Mouse (Mus musculus) macrophage (primary cell): ENCODE data around the gene Lce3d. TPM values are rescaled to one million over a fixed set of nuclear protein-coding genes. Genes with fewer than 3 reads are reported as not detected.

Experiments used
- H3K27ac ChIP-seq: fragments of 350-480 bp; formaldehyde crosslinking; 2 replicates; pipeline ENCODE4 v1.9.0; 2021
- H3K36me3 ChIP-seq: fragments of 350-480 bp; formaldehyde crosslinking; 2 replicates; pipeline ENCODE4 v1.9.0; 2021; ENCODE audit errors: inconsistent target
- H3K4me3 ChIP-seq: fragments of 350-480 bp; formaldehyde crosslinking; 2 replicates; pipeline ENCODE4 v1.9.0; 2021; ENCODE audit errors: inconsistent target
- H3K79me2 ChIP-seq: fragments of 350-480 bp; formaldehyde crosslinking; 2 replicates; pipeline ENCODE4 v1.9.0; 2021; ENCODE audit errors: inconsistent target
- WGBS: methylation state at CpG from one replicate; pipeline ENCODE4 v1.1.7; 2026; ENCODE audit warnings: inconsistent platforms; ENCODE audit not compliant: missing documents; 5-methylcytosine and 5-hydroxymethylcytosine counted together
- polyA plus RNA-seq: library from polyadenylated mRNA; stranded (reverse); fragments of 250-400 nt; gene quantifications from 3 replicates; pipeline ENCODE4 v1.2.4, GENCODE M21; 2018; ENCODE audit warnings: inconsistent platforms
- total RNA-seq, 78 experiments: library from RNA; depleted of rRNA; stranded (reverse); fragments of 250-400 nt; gene quantifications; 1 replicate in 9 of 78; 2 replicates in 24 of 78; 3 replicates in 43 of 78; 4 replicates in 2 of 78; pipeline ENCODE4 v1.2.4; 2018; ENCODE audit warnings: inconsistent platforms in 56 of 78

Gene Lce3d
- total RNA-seq (2018; cell fraction: chromatin; rRNA removed) = not detected
- not detected for total RNA-seq (2018; cell fraction: cytosol; rRNA removed)
- not detected for total RNA-seq (2018; cell fraction: nucleus; rRNA removed)
- not detected in 3 replicates for polyA plus RNA-seq

DNA sequence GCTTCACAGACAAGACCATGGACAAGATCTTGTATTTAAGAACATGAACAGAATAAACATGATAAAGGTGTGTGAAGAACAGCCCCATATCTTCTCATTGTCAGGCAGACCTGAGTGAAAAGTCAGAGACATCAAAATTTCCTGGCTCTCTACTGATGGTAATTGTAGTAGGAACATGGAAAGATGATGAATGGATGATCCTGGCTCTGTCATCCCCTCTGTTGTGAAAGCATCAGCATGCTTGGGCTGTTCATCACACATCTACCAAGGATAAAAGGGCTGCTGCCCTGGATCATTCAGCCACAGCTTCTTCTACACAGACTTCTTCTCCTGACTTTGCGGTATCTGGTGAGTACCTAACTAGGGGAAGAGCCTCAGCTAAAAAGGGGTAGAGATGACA lies at the start of gene Lce3d:
Gene Lce3d, plus strand, starts transcription at position 301 of the 400 bp plus-strand sequence.
- 81% methylated on average over 1 of the region's 1 CpGs for WGBS
- H3K27ac ChIP-seq = no peak within 1 kb of the TSS
- no peaks in the 10 kb centered on the region for H3K79me2 ChIP-seq
- H3K36me3 ChIP-seq = no peaks in the 10 kb centered on the region
- H3K4me3 ChIP-seq = no peak within 1 kb of the TSS

DNA sequence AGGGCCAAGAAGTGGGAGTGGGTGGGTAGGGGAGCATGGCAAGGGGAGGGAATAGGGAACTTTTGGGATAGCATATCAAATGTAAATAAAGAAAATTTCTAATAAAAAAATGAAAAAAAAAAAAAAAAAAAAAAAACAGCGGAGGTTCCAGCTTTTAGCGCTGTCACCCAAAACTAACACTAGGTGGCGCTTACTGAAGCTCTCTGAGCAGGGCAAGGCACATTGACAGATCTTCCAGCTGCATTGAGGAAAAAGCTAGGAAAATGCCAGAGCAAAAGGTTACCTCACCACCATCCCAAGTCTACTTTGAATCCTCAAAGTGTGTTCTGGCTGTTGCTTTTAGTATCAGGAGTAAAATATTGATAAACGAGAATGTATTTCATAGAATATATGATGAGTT lies 49.6 kb upstream of the Lce3d start:
- no peaks in the 10 kb centered on the region for H3K36me3 ChIP-seq
- 23% methylated on average over 4 of the region's 4 CpGs for WGBS
- no peak overlapping the region for H3K27ac ChIP-seq
- H3K4me3 ChIP-seq = no peak overlapping the region
- no peaks in the 10 kb centered on the region for H3K79me2 ChIP-seq

- no peaks in the 10 kb centered on the region for H3K36me3 ChIP-seq
- no peak overlapping the region for H3K4me3 ChIP-seq
- no peaks in the 10 kb centered on the region for H3K79me2 ChIP-seq
- H3K27ac ChIP-seq = no peak overlapping the region
- WGBS = 57% methylated on average over 4 of the region's 4 CpGs
Observed at GRCm38 (mm10) chr3:92920364-92920763, 36.8 kb upstream of the Lce3d start.

- Histone ChIP-seq H3K4me3 (no peak within 1 kb of the TSS), H3K79me2 (no peaks in the 10 kb centered on the region)
- 58% methylated on average over 2 of the region's 2 CpGs for WGBS
Observed at GRCm38 (mm10) chr3:92926130-92926529, 31.1 kb upstream of the Lce3d start, which contains the start of gene Lce3a. Gene Lce3a, minus strand, starts transcription at chr3:92926230.

DNA sequence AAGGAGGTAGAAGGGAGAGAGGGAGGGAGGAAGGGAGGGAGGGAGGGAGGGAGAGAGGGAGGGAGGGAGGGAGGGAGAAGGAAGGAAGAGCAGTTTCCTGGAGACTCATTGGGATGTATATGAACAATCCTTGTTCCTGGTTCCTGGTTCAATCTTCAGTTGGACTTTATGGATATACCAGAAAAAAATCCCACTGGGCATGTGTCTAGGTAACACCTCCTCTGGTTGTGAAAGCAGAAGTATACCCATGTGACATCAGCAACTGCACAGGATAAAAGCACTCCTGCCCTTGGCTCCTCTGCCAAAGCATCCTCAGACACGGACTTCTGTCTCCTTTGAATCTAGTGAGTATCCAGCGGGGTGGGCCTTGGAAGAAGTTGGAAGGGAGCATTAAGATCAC lies 24.5 kb upstream of the Lce3d start, which contains the start of gene Lce3b:
Gene Lce3b, plus strand, starts transcription at position 301 of the 400 bp plus-strand sequence.
- Histone ChIP-seq H3K4me3 (no peak within 1 kb of the TSS), H3K36me3 (no peaks in the 10 kb centered on the region), H3K79me2 (no peaks in the 10 kb centered on the region), H3K27ac (no peak within 1 kb of the TSS)
- 65% methylated on average over 2 of the region's 2 CpGs for WGBS

More at GRCm38 (mm10) chr3:92926130-92926529, 31.1 kb upstream of the Lce3d start, which contains the start of gene Lce3a:
- H3K27ac ChIP-seq = no peak within 1 kb of the TSS
- no peaks in the 10 kb centered on the region for H3K36me3 ChIP-seq

- no peaks in the 10 kb centered on the region for H3K79me2 ChIP-seq
- H3K36me3 ChIP-seq = no peaks in the 10 kb centered on the region
- H3K27ac ChIP-seq = no peak within 1 kb of the TSS
- no peak within 1 kb of the TSS for H3K4me3 ChIP-seq
- 83% methylated on average over 1 of the region's 1 CpGs for WGBS
Observed at GRCm38 (mm10) chr3:92944186-92944585, 13.0 kb upstream of the Lce3d start, which contains the start of gene Lce3c. Gene Lce3c, plus strand, starts transcription at chr3:92944486.

DNA sequence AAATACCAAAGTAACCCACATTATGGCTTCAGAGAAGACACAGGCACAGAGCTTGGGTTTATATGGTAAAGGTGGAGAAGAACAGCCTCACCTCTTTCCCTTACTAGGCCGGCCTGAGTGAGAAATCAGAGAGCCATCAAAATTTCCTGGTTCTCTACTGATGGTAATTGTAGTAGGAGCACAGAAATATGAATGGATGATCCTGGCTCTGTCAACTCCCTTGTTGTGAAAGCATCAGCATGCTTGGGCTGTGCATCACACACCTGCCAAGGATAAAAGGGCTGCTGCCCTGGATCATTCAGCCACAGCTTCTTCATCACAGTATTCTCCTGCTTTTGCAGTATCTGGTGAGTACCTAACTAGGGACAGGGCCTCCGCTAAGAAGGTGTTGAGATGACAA lies 9.6 kb downstream of the Lce3d start, which contains the start of gene Lce3e:
Gene Lce3e, plus strand, starts transcription at position 301 of the 400 bp plus-strand sequence.
- H3K79me2 ChIP-seq = no peaks in the 10 kb centered on the region
- H3K36me3 ChIP-seq = no peaks in the 10 kb centered on the region
- 76% methylated on average over 2 of the region's 2 CpGs for WGBS
- H3K27ac ChIP-seq = no peak within 1 kb of the TSS
- H3K4me3 ChIP-seq = no peak within 1 kb of the TSS

DNA sequence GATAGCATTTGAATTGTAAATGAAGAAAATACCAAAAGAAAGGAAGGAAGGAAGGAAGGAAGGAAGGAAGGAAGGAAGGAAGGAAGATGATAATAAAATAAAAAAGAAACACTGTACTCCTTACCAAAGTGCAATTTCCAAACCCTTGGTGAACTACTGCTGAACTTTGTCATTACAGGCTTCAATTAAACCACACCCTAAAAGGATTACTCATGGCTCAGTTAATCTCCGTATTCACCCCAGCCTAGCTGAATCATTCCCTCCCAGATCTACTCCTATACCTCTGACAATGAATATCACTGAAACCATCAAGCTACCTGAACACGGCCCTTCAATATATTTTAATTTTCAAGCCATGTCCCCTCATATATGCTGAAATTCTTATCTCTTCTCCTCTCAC lies 21.3 kb downstream of the Lce3d start:
- Histone ChIP-seq H3K4me3 (no peak overlapping the region), H3K79me2 (no peaks in the 10 kb centered on the region), H3K27ac (no peak overlapping the region), H3K36me3 (no peaks in the 10 kb centered on the region)
- WGBS = 74% methylated on average over 2 of the region's 2 CpGs

GRCm38 (mm10) chr3:92991926-92992325 lies 34.7 kb downstream of the Lce3d start, which contains the start of gene Lce3f:
Gene Lce3f, plus strand, starts transcription at chr3:92992226.
- H3K4me3 ChIP-seq = no peak within 1 kb of the TSS
- no peaks in the 10 kb centered on the region for H3K79me2 ChIP-seq
- no peak within 1 kb of the TSS for H3K27ac ChIP-seq
- no peaks in the 10 kb centered on the region for H3K36me3 ChIP-seq

DNA sequence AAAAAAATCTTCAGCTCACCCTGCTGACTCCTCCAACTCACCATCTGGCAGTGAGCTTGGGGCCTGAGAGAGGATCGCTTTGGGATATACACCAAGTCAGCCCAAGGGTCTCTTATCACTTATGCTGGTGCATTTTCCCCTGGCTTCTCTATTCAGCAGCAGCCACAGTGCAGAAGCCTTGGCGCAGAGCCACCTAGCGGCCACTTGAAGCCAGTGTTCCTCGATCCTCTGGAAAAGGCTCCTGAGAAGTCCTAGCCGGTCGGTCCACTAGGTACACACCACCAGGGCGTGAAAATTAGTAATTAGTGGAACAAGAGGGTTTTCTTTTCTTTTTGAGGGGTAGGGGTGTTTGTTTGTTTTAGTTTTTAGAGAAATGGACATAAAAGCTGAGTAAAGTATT lies 41.5 kb downstream of the Lce3d start:
- Histone ChIP-seq H3K79me2 (no peaks in the 10 kb centered on the region), H3K4me3 (no peak overlapping the region), H3K27ac (no peak overlapping the region), H3K36me3 (no peaks in the 10 kb centered on the region)
- 2% methylated on average over 5 of the region's 7 CpGs for WGBS

DNA sequence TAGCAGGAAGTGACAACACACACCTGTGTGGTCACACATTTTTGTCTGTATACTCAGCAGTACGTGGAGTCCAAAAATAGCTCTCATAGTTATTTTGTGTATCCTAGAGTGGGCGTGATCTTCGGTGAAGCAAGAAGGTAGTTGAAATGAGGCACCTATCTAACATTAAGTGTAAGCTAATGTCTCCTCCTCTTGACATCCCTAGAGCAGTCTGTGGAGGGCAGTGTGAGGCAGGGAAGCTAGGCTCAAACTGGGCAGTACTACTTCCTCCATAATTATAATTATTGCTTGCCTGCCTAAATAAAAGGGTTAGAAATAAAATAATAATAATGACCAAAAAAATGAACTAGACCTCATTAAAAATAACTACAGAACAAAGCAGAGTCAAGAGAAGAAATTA lies 43.4 kb downstream of the Lce3d start:
- H3K79me2 ChIP-seq = no peaks in the 10 kb centered on the region
- no peak overlapping the region for H3K27ac ChIP-seq
- 63% methylated on average over 3 of the region's 3 CpGs for WGBS

GRCm38 (mm10) chr3:93002843-93003242 lies 45.7 kb downstream of the Lce3d start:
- WGBS = 77% methylated on average over 4 of the region's 4 CpGs
- no peak overlapping the region for H3K27ac ChIP-seq
- no peak overlapping the region for H3K4me3 ChIP-seq
- H3K36me3 ChIP-seq = no peaks in the 10 kb centered on the region
- H3K79me2 ChIP-seq = no peaks in the 10 kb centered on the region

More for the DNA sequence above, 43.4 kb downstream of the Lce3d start:
- no peaks in the 10 kb centered on the region for H3K36me3 ChIP-seq
- H3K4me3 ChIP-seq = no peak overlapping the region

Other genes starting within 250 kb of the Lce3d start
- not detected in 3 replicates for gene Lce1e, start 248.3 kb upstream of the Lce3d start, polyA plus RNA-seq
- gene Lce1f, start 237.0 kb upstream of the Lce3d start, polyA plus RNA-seq = not detected in 3 replicates
- gene Gm38119, start 218.3 kb upstream of the Lce3d start, polyA plus RNA-seq = not detected in 3 replicates
- not detected in 3 replicates for gene Lce1g, start 205.1 kb upstream of the Lce3d start, polyA plus RNA-seq
- not detected in 3 replicates for gene Lce1h, start 192.3 kb upstream of the Lce3d start, polyA plus RNA-seq
- gene Lce1i, start 178.5 kb upstream of the Lce3d start, polyA plus RNA-seq = not detected in 3 replicates
- not detected in 3 replicates for gene Lce1j, start 166.9 kb upstream of the Lce3d start, polyA plus RNA-seq
- gene Lce1k, start 149.5 kb upstream of the Lce3d start, polyA plus RNA-seq = not detected in 3 replicates
- gene Kprp, start 130.1 kb upstream of the Lce3d start, polyA plus RNA-seq = not detected in 3 replicates
- gene Lce1l, start 106.1 kb upstream of the Lce3d start, polyA plus RNA-seq = not detected in 3 replicates
- not detected in 3 replicates for gene 2310050C09Rik, start 87.2 kb upstream of the Lce3d start, polyA plus RNA-seq
- not detected in 3 replicates for gene Lce3a, start 31.2 kb upstream of the Lce3d start, polyA plus RNA-seq
- not detected in 3 replicates for gene Lce3b, start 24.4 kb upstream of the Lce3d start, polyA plus RNA-seq
- gene Lce3c, start 12.9 kb upstream of the Lce3d start, polyA plus RNA-seq = not detected in 3 replicates
- gene Lce3e, start 9.7 kb downstream of the Lce3d start, polyA plus RNA-seq = not detected in 3 replicates
- gene Lce3f, start 34.8 kb downstream of the Lce3d start, polyA plus RNA-seq = not detected in 3 replicates
- not detected in 3 replicates for gene Crct1, start 58.3 kb downstream of the Lce3d start, polyA plus RNA-seq
- not detected in 3 replicates for gene Lce1m, start 61.7 kb downstream of the Lce3d start, polyA plus RNA-seq
- not detected in 3 replicates for gene Gm4858, start 111.4 kb downstream of the Lce3d start, polyA plus RNA-seq
- gene Crnn, start 187.4 kb downstream of the Lce3d start, polyA plus RNA-seq = not detected in 3 replicates
- not detected in 3 replicates for gene Flg2, start 239.9 kb downstream of the Lce3d start, polyA plus RNA-seq